Mouse (Mus musculus): Measurements from ENCODE around the gene Ccdc13.

- TF ChIP-seq POLR2A (IDR thresholded peaks at IDR 0.05; ENCODE audit: control insufficient read depth, extremely low read depth, insufficient read depth, low read length, poor library complexity) (no peak), CTCF (IDR thresholded peaks at IDR 0.05; ENCODE audit: borderline replicate concordance, control insufficient read depth, extremely low read depth, insufficient read depth, low read length, poor library complexity) (no peak)
Observed at GRCm38 (mm10) chr9:121802747-121803146, 36.5 kb downstream of the Ccdc13 start.

Measured in thymus, adult 2 months (tissue).